ENCODE assay signal across 8 mouse cellular contexts in the genomic region with DNA sequence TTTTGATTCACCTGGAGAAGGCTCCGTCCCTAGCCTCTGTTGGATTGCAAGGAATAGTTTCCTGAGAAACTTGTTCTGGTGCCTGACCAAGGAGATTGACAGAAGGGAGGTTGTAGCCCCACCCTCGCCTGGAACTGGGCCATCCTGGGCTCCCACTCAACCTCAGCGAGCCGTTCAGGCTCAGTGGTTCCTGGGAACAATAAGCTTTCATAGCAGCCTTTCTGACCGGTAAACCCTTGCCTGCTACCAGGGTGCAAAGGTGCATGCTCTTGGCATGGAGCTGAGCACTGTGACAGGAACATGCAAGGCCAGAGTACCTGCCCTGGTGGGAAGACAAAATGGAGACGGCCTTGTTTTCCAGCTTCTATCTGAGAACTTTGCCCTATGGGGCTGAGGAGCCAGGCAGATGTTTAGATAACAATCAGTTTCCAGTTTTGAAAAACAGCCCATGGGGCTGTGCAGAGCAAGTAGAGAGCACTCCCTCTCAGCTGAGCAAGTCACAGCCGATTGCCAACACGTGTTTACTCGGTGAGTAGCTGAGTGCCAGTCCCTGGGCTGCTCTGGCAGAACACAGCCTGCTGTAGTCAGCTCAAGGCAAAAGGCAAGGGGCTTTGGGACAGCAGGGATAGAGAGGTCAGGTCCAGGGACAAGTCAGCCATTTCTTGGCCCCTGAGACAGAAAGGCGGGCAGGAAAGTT. TPM values are rescaled to one million over a fixed set of nuclear protein-coding genes. Genes with fewer than 3 reads are reported as not detected.
DNase-seq lines count a peak whose midpoint lies in the region; ATAC-seq lines count a peak whose summit lies in the region.

No protein-coding gene starts in this region.

- peak; percentile 38 for ATAC-seq in stomach, embryonic 16.5 days (ENCODE audit: insufficient read depth, low FRiP score)
- ATAC-seq in megakaryocyte progenitor cell, adult 5-6 weeks (replicated peaks; ENCODE audit: poor library complexity), result no peak

- intact Hi-C loops in left cerebral cortex, postnatal 4 days (cut with DNase I), result no loop called here

- H3K9me3 ChIP-seq in stomach, embryonic 16.5 days (replicated peaks; ENCODE audit: control insufficient read depth, low read length), result no peaks in the 10 kb centered on the region

- WGBS in stomach, embryonic 16.5 days, result 56% methylated on average over 10 of the region's 10 CpGs

- DNase-seq in adrenal gland, postnatal 10 days, result peak; percentile 74
- no peak for DNase-seq in adrenal gland, adult 8-10 months
- peak; percentile 39 for DNase-seq in right cerebral cortex, adult 18-20 months
- no peak for DNase-seq in right cerebral cortex, postnatal 36 days (ENCODE audit: low spot score in 2 of 2)
- peak; percentile 35 for DNase-seq in induced T-regulatory cell, adult 2 months (ENCODE audit: low read depth)
- peak; percentile 82 for DNase-seq in left cerebral cortex, postnatal 4 days

- H3K9ac ChIP-seq in stomach, embryonic 16.5 days (ENCODE audit: low read length), result no peak overlapping the region

- no peaks in the 10 kb centered on the region for H3K27me3 ChIP-seq in stomach, embryonic 16.5 days (ENCODE audit: control insufficient read depth, insufficient read depth, low read length)

- peak overlapping the region; percentile 30; the same call in 1 of the 2 replicates for H3K27ac ChIP-seq in stomach, embryonic 16.5 days (ENCODE audit: low read length)

- H3K4me3 ChIP-seq in stomach, embryonic 16.5 days (replicated peaks; ENCODE audit: low read length), result no peak overlapping the region

- H3K4me1 ChIP-seq in stomach, embryonic 16.5 days (ENCODE audit: control insufficient read depth, insufficient read depth, low read length), result 0 out of 2 replicates have a peak, but pooled peaks cover 16% of the 10 kb centered on the region

- H3K36me3 ChIP-seq in stomach, embryonic 16.5 days (ENCODE audit: control insufficient read depth, insufficient read depth, low read length), result no peaks in the 10 kb centered on the region

- H3K4me2 ChIP-seq in stomach, embryonic 16.5 days (ENCODE audit: low read depth, low read length), result no peak overlapping the region; the same call in 1 of the 2 replicates

RNA-seq across cellular contexts. Expression of gene Chdh, which starts 1.2 kb away (rescaled TPM):
- 10 to 100 TPM; 16.1 to 26.4 TPM for total RNA-seq in adrenal gland, postnatal 10 days (2021)
- 10 to 100 TPM in 1 of 4 experiments, 1 to 10 TPM in 3; 5.3 to 11.2 (median 7.7) TPM for total RNA-seq in adrenal gland, adult 8-10 months (2022)
- total RNA-seq in left cerebral cortex, postnatal 4 days (2021), result 1 to 10 TPM in 1 of 2 experiments, under 1 TPM in 1; 0.94 to 1.2 TPM
- 1.2 and 1.4 TPM in 2 replicates for polyA plus RNA-seq in stomach, embryonic 16.5 days (2015; fragmentation: Nextera tagmentation; extraction: Ambion mirVana)
- total RNA-seq in megakaryocyte progenitor cell, adult 5-6 weeks (2015), result 84.2 and 84.7 TPM in 2 replicates
- 81.5 and 84.5 TPM in 2 replicates for total RNA-seq in megakaryocyte progenitor cell, adult 5-6 weeks (2017)

RNA-seq across cellular contexts. Expression of gene Il17rb, which starts 1.3 kb away (rescaled TPM):
- total RNA-seq in adrenal gland, postnatal 10 days (2021), result 1 to 10 TPM; 2.1 to 3.0 TPM
- total RNA-seq in adrenal gland, adult 8-10 months (2022), result 1 to 10 TPM; 1.1 to 3.5 (median 2.2) TPM
- 1 to 10 TPM; 1.2 to 2.4 TPM for total RNA-seq in left cerebral cortex, postnatal 4 days (2021)
- 1.8 and 2.0 TPM in 2 replicates for polyA plus RNA-seq in stomach, embryonic 16.5 days (2015; fragmentation: Nextera tagmentation; extraction: Ambion mirVana)
- 7.1 and 8.0 TPM in 2 replicates for total RNA-seq in megakaryocyte progenitor cell, adult 5-6 weeks (2015)
- total RNA-seq in megakaryocyte progenitor cell, adult 5-6 weeks (2017), result 3.5 and 3.9 TPM in 2 replicates

RNA-seq across cellular contexts. Expression of gene Actr8, which starts 31.9 kb away (rescaled TPM):
- 10 to 100 TPM; 44.8 to 56.5 TPM for total RNA-seq in adrenal gland, postnatal 10 days (2021)
- total RNA-seq in adrenal gland, adult 8-10 months (2022), result 10 to 100 TPM; 61.4 to 88.8 (median 68.7) TPM
- total RNA-seq in left cerebral cortex, postnatal 4 days (2021), result 10 to 100 TPM; 65.9 to 70.9 TPM
- polyA plus RNA-seq in stomach, embryonic 16.5 days (2015; fragmentation: Nextera tagmentation; extraction: Ambion mirVana), result 56.0 and 63.2 TPM in 2 replicates
- 16.3 and 20.1 TPM in 2 replicates for total RNA-seq in megakaryocyte progenitor cell, adult 5-6 weeks (2015)
- 27.9 and 29.7 TPM in 2 replicates for total RNA-seq in megakaryocyte progenitor cell, adult 5-6 weeks (2017)

RNA-seq across cellular contexts. Expression of gene Selenok, which starts 41.9 kb away (rescaled TPM):
- total RNA-seq in adrenal gland, postnatal 10 days (2021), result 10 to 100 TPM; 67.8 to 89.2 TPM
- total RNA-seq in adrenal gland, adult 8-10 months (2022), result 100 to 1,000 TPM; 104 to 139 (median 118) TPM
- 100 to 1,000 TPM; 105 to 123 TPM for total RNA-seq in left cerebral cortex, postnatal 4 days (2021)
- 292 and 297 TPM in 2 replicates for polyA plus RNA-seq in stomach, embryonic 16.5 days (2015; fragmentation: Nextera tagmentation; extraction: Ambion mirVana)
- total RNA-seq in megakaryocyte progenitor cell, adult 5-6 weeks (2015), result 80.1 and 88.6 TPM in 2 replicates
- total RNA-seq in megakaryocyte progenitor cell, adult 5-6 weeks (2017), result 217 and 228 TPM in 2 replicates

Comparison
In these comparisons a context has a peak if more than half of its experiments do, and no peak if none do; other contexts are left out.
1. DNase-seq: peak in adrenal gland, postnatal 10 days (single experiment), right cerebral cortex, adult 18-20 months (single experiment), induced T-regulatory cell, adult 2 months (single experiment) and left cerebral cortex, postnatal 4 days (single experiment); none in adrenal gland, adult 8-10 months (single experiment) and right cerebral cortex, postnatal 36 days (0 of 2).